Comparison of ENCODE assay signal across 10 mouse cellular contexts in the genomic region with DNA sequence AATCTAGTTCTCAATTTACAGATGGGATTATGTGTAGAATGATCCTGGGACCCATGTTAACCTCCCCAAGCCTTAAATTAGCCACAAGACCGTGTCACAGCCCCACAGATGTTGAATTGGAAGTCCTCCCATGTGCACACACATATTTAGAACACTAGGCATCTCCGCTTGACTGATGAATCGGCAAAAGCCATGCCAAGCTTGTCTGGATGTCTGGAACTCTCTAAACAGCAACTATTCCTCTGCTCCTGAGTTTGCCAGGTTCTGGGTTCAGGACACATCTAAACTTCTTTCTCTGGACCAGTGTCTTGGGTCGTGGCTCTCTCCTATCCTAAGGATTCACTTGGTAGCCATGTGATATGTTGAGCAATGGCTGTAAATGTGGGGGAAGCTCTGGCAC. TPM values are rescaled to one million over a fixed set of nuclear protein-coding genes. Genes with fewer than 3 reads are reported as not detected.
DNase-seq lines count a peak whose midpoint lies in the region; ATAC-seq and TF ChIP-seq lines count a peak whose summit lies in the region.
"Had no signal": no experiment of that assay in that cellular context is flagged by ENCODE, and none has a peak within 500 bp of the region (broad histone marks: within the 10 kb centered on the region; RNA-seq: fewer than 3 reads in every experiment).

No protein-coding gene starts in this region.

- peak overlapping the region; percentile 54 for H3K4me2 ChIP-seq in heart, embryonic 16.5 days (ENCODE audit: low read depth, low read length)
- H3K4me2 ChIP-seq: limb, embryonic 12.5 days had no signal

- WGBS in liver, adult 2 months, result 50% methylated on average over 4 of the region's 4 CpGs
- 50% methylated on average over 4 of the region's 4 CpGs for WGBS in heart, embryonic 16.5 days

- peak overlapping the region; percentile 84 for H3K27ac ChIP-seq in gastrocnemius, adult 2 months
- H3K27ac ChIP-seq in liver, adult 2 months (replicated peaks; ENCODE audit: insufficient read depth, low read depth, low read length), result 0 out of 2 replicates have a peak overlapping the region, but pooled peaks have one; percentile 7
- peak overlapping the region; percentile 90 for H3K27ac ChIP-seq in heart, embryonic 16.5 days (ENCODE audit: low read length)
- H3K27ac ChIP-seq: limb, embryonic 12.5 days had no signal

- H3K4me3 ChIP-seq in gastrocnemius, adult 2 months, result no peak overlapping the region
- H3K4me3 ChIP-seq in liver, adult 2 months (ENCODE audit: insufficient read depth, low read depth, low read length), result no peak overlapping the region
- H3K4me3 ChIP-seq in heart, embryonic 16.5 days (ENCODE audit: low read length), result no peak overlapping the region
- H3K4me3 ChIP-seq: limb, embryonic 12.5 days had no signal

- no peaks in the 10 kb centered on the region for H3K9me3 ChIP-seq in heart, embryonic 16.5 days (replicated peaks; ENCODE audit: control insufficient read depth, low read length)
- H3K9me3 ChIP-seq: limb, embryonic 12.5 days had no signal

- H3K79me2 ChIP-seq in liver, adult 2 months (ENCODE audit: control insufficient read depth, insufficient read depth, low read length), result no peaks in the 10 kb centered on the region

- DNase-seq in gastrocnemius, adult 2 months, result peak; percentile 47
- DNase-seq in gastrocnemius, postnatal 14 days, result no peak
- no peak for DNase-seq in liver, adult 2 months (ENCODE audit: extremely low read depth, low read depth, low spot score)
- no peak for DNase-seq in liver
- peak; percentile 12 for DNase-seq in adipocyte (ENCODE audit: low spot score)
- DNase-seq in right cerebral cortex, postnatal 10 days (ENCODE audit: low spot score in 2 of 2), result no peak
- DNase-seq in layer of hippocampus, postnatal 10 days (ENCODE audit: low spot score in 2 of 2), result no peak
- DNase-seq: thymus, postnatal 25 days had no signal

- intact Hi-C loops in gastrocnemius, adult 2 months (cut with DNase I), result no loop called here
- intact Hi-C loops in gastrocnemius, postnatal 14 days (cut with DNase I; ENCODE audit: low total_unique reads), result no loop called here

- H3K9ac ChIP-seq in liver, adult 2 months (ENCODE audit: low read depth, low read length), result no peak overlapping the region
- H3K9ac ChIP-seq in heart, embryonic 16.5 days (ENCODE audit: low read length), result no peak overlapping the region
- H3K9ac ChIP-seq: limb, embryonic 12.5 days had no signal

- H3K27me3 ChIP-seq in liver, adult 2 months (ENCODE audit: control insufficient read depth, insufficient read depth, low read length), result no peaks in the 10 kb centered on the region
- H3K27me3 ChIP-seq in heart, embryonic 16.5 days (ENCODE audit: control insufficient read depth, insufficient read depth, low read length), result no peaks in the 10 kb centered on the region
- H3K27me3 ChIP-seq: limb, embryonic 12.5 days had no signal

- no peaks in the 10 kb centered on the region for H3K36me3 ChIP-seq in liver, adult 2 months (ENCODE audit: control insufficient read depth, insufficient read depth, low read length)
- H3K36me3 ChIP-seq in heart, embryonic 16.5 days (ENCODE audit: control insufficient read depth, insufficient read depth), result no peaks in the 10 kb centered on the region
- H3K36me3 ChIP-seq: limb, embryonic 12.5 days had no signal

- no peak; the same call in 1 of the 2 replicates for ATAC-seq in heart, embryonic 16.5 days (replicated peaks; ENCODE audit: extremely low read depth, insufficient read depth, low FRiP score)

- no peak for TF ChIP-seq POLR2A in liver, adult 2 months (IDR thresholded peaks at IDR 0.05; ENCODE audit: extremely low read depth, insufficient read depth, low read length)

- peaks cover 13% of the 10 kb centered on the region for H3K4me1 ChIP-seq in liver, adult 2 months (ENCODE audit: control insufficient read depth, insufficient read depth, low read length)
- peaks cover 37% of the 10 kb centered on the region for H3K4me1 ChIP-seq in heart, embryonic 16.5 days (ENCODE audit: control insufficient read depth, insufficient read depth, low read length)
- H3K4me1 ChIP-seq: limb, embryonic 12.5 days had no signal

- TF ChIP-seq CTCF in gastrocnemius, adult 2 months (IDR thresholded peaks at IDR 0.05), result no peak
- TF ChIP-seq CTCF in liver, adult 2 months (IDR thresholded peaks at IDR 0.05; ENCODE audit: low read depth, low read length), result no peak

RNA-seq across cellular contexts. Expression of a gene that starts 36.4 kb away (rescaled TPM):
- total RNA-seq in gastrocnemius, adult 2 months (2021), result 10 to 100 TPM; 27.4 to 29.5 TPM
- total RNA-seq in gastrocnemius, postnatal 14 days (2021), result 10 to 100 TPM; 20.8 to 23.1 TPM
- total RNA-seq in liver, adult 2 months (2014; rRNA removed), result 13.2 and 13.6 TPM in 2 replicates
- 2.6 and 3.0 TPM in 2 replicates for polyA plus RNA-seq in liver, adult 2 months (2012; rRNA removed)
- 24.5 and 29.7 TPM in 2 replicates for polyA plus RNA-seq in heart, embryonic 16.5 days (2015; fragmentation: Nextera tagmentation; extraction: Ambion mirVana)
- total RNA-seq in layer of hippocampus, postnatal 10 days (2021), result 10 to 100 TPM; 31.7 to 33.4 TPM

Comparison
In these comparisons a context has a peak if more than half of its experiments do, and no peak if none do; other contexts are left out.
1. DNase-seq: peak in gastrocnemius, adult 2 months (single experiment) and adipocyte (single experiment); none in gastrocnemius, postnatal 14 days (single experiment), liver, adult 2 months (single experiment), liver (single experiment), right cerebral cortex, postnatal 10 days (0 of 2) and layer of hippocampus, postnatal 10 days (0 of 2).
2. H3K27ac ChIP-seq: peak in every context shown above with its lines; median percentile 90 in heart, embryonic 16.5 days; 84 in gastrocnemius, adult 2 months; 7 in liver, adult 2 months.